Mouse (Mus musculus) olfactory bulb, adult 2 months (tissue): ENCODE measurements around the gene R3hdml. TPM values are rescaled to one million over a fixed set of nuclear protein-coding genes. Genes with fewer than 3 reads are reported as not detected.

Experiments used
- H3K27ac ChIP-seq: fragments of 200-500 bp; 2 replicates; pipeline ENCODE4 v1.5.1; 2012; ENCODE audit warnings: low read depth, low read length; ENCODE audit not compliant: insufficient read depth
- H3K4me1 ChIP-seq: fragments of 200-500 bp; 2 replicates; pipeline ENCODE4 v1.6.1; 2012; ENCODE audit warnings: low read length; ENCODE audit not compliant: control insufficient read depth, insufficient read depth
- H3K4me3 ChIP-seq: fragments of 200-500 bp; 2 replicates; pipeline ENCODE4 v1.5.1; 2012; ENCODE audit warnings: mild to moderate bottlenecking, low read depth, low read length, moderate library complexity; ENCODE audit not compliant: insufficient read depth
- CTCF ChIP-seq: fragments of 200-500 bp; IDR thresholded peaks from 2 replicates; pipeline ENCODE4 v1.5.1; 2012; ENCODE audit warnings: low read depth, mild to moderate bottlenecking, low read length, moderate library complexity; ENCODE audit not compliant: insufficient read depth
- POLR2A ChIP-seq: fragments of 200-500 bp; IDR thresholded peaks from 2 replicates; pipeline ENCODE4 v1.6.1; 2012; ENCODE audit warnings: mild to moderate bottlenecking, low read depth, low read length, moderate library complexity; ENCODE audit not compliant: insufficient read depth
- WGBS: fragments of 180-500 bp; shearing (Covaris S2); methylation state at CpG from one replicate; pipeline ENCODE4 v1.1.7; 2018; 5-methylcytosine and 5-hydroxymethylcytosine counted together
- polyA plus RNA-seq: library from polyadenylated mRNA; stranded (reverse); fragments of >200 nt; gene quantifications from 2 replicates; pipeline ENCODE4 v1.2.4, GENCODE M21; 2012; ENCODE audit warnings: low replicate concordance; ENCODE audit not compliant: missing spikeins, insufficient read depth, insufficient read length

Gene R3hdml
- not detected in 2 replicates for polyA plus RNA-seq

DNA sequence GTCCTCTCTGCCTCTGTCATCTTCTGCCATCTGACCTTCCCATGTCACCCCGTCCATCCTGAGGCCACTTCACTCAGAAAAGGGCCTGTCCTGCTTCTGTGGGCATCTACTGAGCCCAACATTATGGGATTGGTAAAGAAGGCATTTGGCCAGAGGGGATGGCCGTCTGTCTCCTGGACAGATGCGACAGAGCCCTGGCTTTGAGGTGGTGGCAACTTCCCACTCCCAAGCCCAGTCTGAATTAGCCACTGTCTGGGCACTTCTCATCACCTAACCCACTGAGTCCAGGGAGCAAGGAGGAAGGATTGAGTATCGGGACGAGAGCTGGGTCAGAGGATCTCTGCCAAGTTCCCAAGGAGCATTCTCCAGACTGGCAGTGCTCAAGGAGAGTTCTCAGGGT, at the start of gene R3hdml:
Gene R3hdml (plus strand): TSS at position 301 of the 400 bp plus-strand sequence.
- WGBS, result 83% methylated on average over 5 of the region's 5 CpGs
- no peaks in the 10 kb centered on the region for H3K4me1 ChIP-seq
- TF ChIP-seq POLR2A, result no peak
- TF ChIP-seq CTCF, result no peak

DNA sequence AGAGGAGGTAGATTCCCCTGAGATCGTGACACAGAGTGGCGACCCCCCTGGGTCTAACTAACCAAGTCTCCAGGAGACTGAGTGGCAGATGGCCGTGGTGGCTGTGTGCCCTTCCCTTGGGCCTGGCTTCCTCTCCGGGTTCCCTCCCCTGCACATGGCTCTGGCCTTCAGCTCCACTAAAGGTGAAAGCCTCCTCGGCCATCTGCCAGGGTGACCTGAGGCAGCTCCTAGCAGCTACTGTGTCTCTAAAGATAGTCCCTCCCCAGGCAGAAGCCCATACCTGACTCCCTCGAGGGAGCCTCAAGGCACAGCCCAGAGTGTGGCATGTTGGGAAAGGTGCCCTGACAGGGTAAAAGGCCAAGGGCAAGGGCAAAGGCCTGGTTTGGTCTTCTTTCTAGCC, 48.6 kb upstream of the R3hdml start:
- no peak overlapping the region for H3K4me3 ChIP-seq
- no peak overlapping the region for H3K27ac ChIP-seq
- 74% methylated on average over 6 of the region's 6 CpGs for WGBS
- TF ChIP-seq POLR2A (no peak), CTCF (no peak)
- H3K4me1 ChIP-seq, result peaks cover 19% of the 10 kb centered on the region

More for the DNA sequence above, at the start of gene R3hdml:
- no peak within 1 kb of the TSS for H3K27ac ChIP-seq
- H3K4me3 ChIP-seq, result no peak within 1 kb of the TSS

GRCm38 (mm10) chr2:163444017-163444416, 48.1 kb upstream of the R3hdml start:
- WGBS, result 70% methylated on average over 7 of the region's 7 CpGs
- TF ChIP-seq CTCF (no peak), POLR2A (no peak)
- no peak overlapping the region for H3K4me3 ChIP-seq
- no peak overlapping the region for H3K27ac ChIP-seq
- peaks cover 19% of the 10 kb centered on the region for H3K4me1 ChIP-seq

- no peak overlapping the region for H3K4me3 ChIP-seq
- TF ChIP-seq POLR2A (no peak), CTCF (no peak)
- H3K27ac ChIP-seq, result no peak overlapping the region
- 91% methylated on average over 12 of the region's 12 CpGs for WGBS
- peaks cover 14% of the 10 kb centered on the region for H3K4me1 ChIP-seq
These were observed 44.7 kb upstream of the R3hdml start for GRCm38 (mm10) chr2:163447375-163447774.

GRCm38 (mm10) chr2:163449276-163449675, 42.8 kb upstream of the R3hdml start:
- no peak overlapping the region for H3K27ac ChIP-seq
- no peak overlapping the region for H3K4me3 ChIP-seq
- H3K4me1 ChIP-seq, result peaks cover 5% of the 10 kb centered on the region; the same call in 1 of the 2 replicates
- 82% methylated on average over 3 of the region's 3 CpGs for WGBS
- no peak for TF ChIP-seq CTCF
- TF ChIP-seq POLR2A, result no peak

GRCm38 (mm10) chr2:163450668-163451295, 41.3 kb upstream of the R3hdml start:
- H3K4me3 ChIP-seq, result no peak overlapping the region
- no peak overlapping the region for H3K27ac ChIP-seq
- 54% methylated on average over 6 of the region's 6 CpGs for WGBS
- TF ChIP-seq CTCF (no peak), POLR2A (no peak)
- H3K4me1 ChIP-seq, result peaks cover 5% of the 10 kb centered on the region; the same call in 1 of the 2 replicates

- Histone ChIP-seq H3K4me1 (peaks cover 5% of the 10 kb centered on the region; the same call in 1 of the 2 replicates), H3K4me3 (no peak overlapping the region), H3K27ac (no peak overlapping the region)
- 88% methylated on average over 6 of the region's 6 CpGs for WGBS
- TF ChIP-seq POLR2A (no peak), CTCF (no peak)
These were observed 39.4 kb upstream of the R3hdml start for GRCm38 (mm10) chr2:163452738-163453137.

GRCm38 (mm10) chr2:163453378-163453777, 38.7 kb upstream of the R3hdml start:
- Histone ChIP-seq H3K27ac (no peak overlapping the region), H3K4me1 (peaks cover 9% of the 10 kb centered on the region), H3K4me3 (no peak overlapping the region)
- TF ChIP-seq POLR2A, result no peak
- no peak for TF ChIP-seq CTCF
- WGBS, result 94% methylated on average over 13 of the region's 13 CpGs

- no peak for TF ChIP-seq CTCF
- no peak for TF ChIP-seq POLR2A
- H3K4me1 ChIP-seq, result peaks cover 19% of the 10 kb centered on the region
- 43% methylated on average over 27 of the region's 27 CpGs for WGBS
- no peak overlapping the region; the same call in 1 of the 2 replicates for H3K27ac ChIP-seq
- peak overlapping the region; percentile 10 for H3K4me3 ChIP-seq
These were observed 33.4 kb upstream of the R3hdml start for GRCm38 (mm10) chr2:163458539-163459265.
